Mouse (Mus musculus): ENCODE results near the gene Tmc4.
A peak's percentile ranks its signal among the peaks of the same experiment; 100 is the strongest.

Gene Tmc4

GRCm38 (mm10) chr7:3630478-3630815 lies 46.9 kb downstream of the Tmc4 start:
- H3K4me3 ChIP-seq (replicated peaks; ENCODE audit: low read length), result peak overlapping the region; percentile 99
- no peaks in the 10 kb centered on the region for H3K9me3 ChIP-seq (ENCODE audit: low read length)
- peaks cover 81% of the 10 kb centered on the region for H3K36me3 ChIP-seq (ENCODE audit: insufficient read depth, low read length)
- TF ChIP-seq POU5F1 (IDR thresholded peaks at IDR 0.05; ENCODE audit: borderline replicate concordance, low read length) (no peak), CTCF (conservative IDR thresholded peaks at IDR 0.05; ENCODE audit: low read length) (no peak), NANOG (IDR thresholded peaks at IDR 0.05; ENCODE audit: borderline replicate concordance, low read length) (no peak)
- peaks cover 31% of the 10 kb centered on the region for H3K4me1 ChIP-seq (replicated peaks; ENCODE audit: low read depth, low read length)
- no peaks in the 10 kb centered on the region for H3K27me3 ChIP-seq (ENCODE audit: insufficient read depth, low read length)

- H3K4me3 ChIP-seq (replicated peaks; ENCODE audit: low read length), result peak within 1 kb of the TSS; percentile 99
- no peaks in the 10 kb centered on the region for H3K9me3 ChIP-seq (ENCODE audit: low read length)
- no peak for TF ChIP-seq NANOG (IDR thresholded peaks at IDR 0.05; ENCODE audit: borderline replicate concordance, low read length)
- TF ChIP-seq POU5F1 (IDR thresholded peaks at IDR 0.05; ENCODE audit: borderline replicate concordance, low read length), result no peak
- no peak for TF ChIP-seq CTCF (conservative IDR thresholded peaks at IDR 0.05; ENCODE audit: low read length)
- peaks cover 30% of the 10 kb centered on the region for H3K4me1 ChIP-seq (replicated peaks; ENCODE audit: low read depth, low read length)
- H3K27me3 ChIP-seq (ENCODE audit: insufficient read depth, low read length), result no peaks in the 10 kb centered on the region
- H3K36me3 ChIP-seq (ENCODE audit: insufficient read depth, low read length), result peaks cover 81% of the 10 kb centered on the region
Observed at GRCm38 (mm10) chr7:3629543-3630477, 47.5 kb downstream of the Tmc4 start, which contains the start of the genes Tfpt and Prpf31. Gene Tfpt, minus strand, starts transcription at chr7:3629929. Gene Prpf31, plus strand, starts transcription at chr7:3629985.

DNA sequence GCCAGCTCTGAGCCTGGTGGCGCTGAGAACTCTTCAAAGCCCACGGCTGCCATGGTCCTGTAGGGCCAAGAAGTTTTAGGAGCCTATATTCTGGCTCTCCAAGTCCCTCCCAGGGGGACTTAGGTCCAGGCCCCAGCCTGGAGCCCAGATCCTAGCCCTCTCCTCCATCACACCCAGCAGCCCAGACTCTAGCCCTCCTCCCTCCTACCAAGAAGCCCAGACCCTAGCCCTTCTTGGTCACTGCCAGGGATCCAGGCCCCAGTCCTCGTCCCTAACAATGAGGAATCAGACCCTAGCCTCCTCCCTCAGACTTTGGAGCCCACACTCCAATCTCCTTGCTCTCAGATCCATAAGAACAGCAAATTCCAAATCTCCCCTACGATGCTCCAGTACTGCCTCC lies 48.3 kb downstream of the Tmc4 start:
- TF ChIP-seq POU5F1 (IDR thresholded peaks at IDR 0.05; ENCODE audit: borderline replicate concordance, low read length) (no peak), NANOG (IDR thresholded peaks at IDR 0.05; ENCODE audit: borderline replicate concordance, low read length) (no peak), CTCF (conservative IDR thresholded peaks at IDR 0.05; ENCODE audit: low read length) (no peak)
- Histone ChIP-seq H3K27me3 (ENCODE audit: insufficient read depth, low read length) (no peaks in the 10 kb centered on the region), H3K36me3 (ENCODE audit: insufficient read depth, low read length) (peaks cover 81% of the 10 kb centered on the region), H3K4me1 (replicated peaks; ENCODE audit: low read depth, low read length) (peaks cover 26% of the 10 kb centered on the region), H3K4me3 (replicated peaks; ENCODE audit: low read length) (peak overlapping the region; percentile 99), H3K9me3 (ENCODE audit: low read length) (no peaks in the 10 kb centered on the region)

GRCm38 (mm10) chr7:3617242-3617995 lies 59.9 kb downstream of the Tmc4 start, which contains the start of gene Ndufa3:
Gene Ndufa3, plus strand, starts transcription at chr7:3617373.
- TF ChIP-seq POU5F1 (IDR thresholded peaks at IDR 0.05; ENCODE audit: borderline replicate concordance, low read length) (no peak), NANOG (IDR thresholded peaks at IDR 0.05; ENCODE audit: borderline replicate concordance, low read length) (no peak), CTCF (conservative IDR thresholded peaks at IDR 0.05; ENCODE audit: low read length) (no peak)
- Histone ChIP-seq H3K4me1 (replicated peaks; ENCODE audit: low read depth, low read length) (peaks cover 28% of the 10 kb centered on the region), H3K36me3 (ENCODE audit: insufficient read depth, low read length) (peaks cover 34% of the 10 kb centered on the region), H3K4me3 (replicated peaks; ENCODE audit: low read length) (peak within 1 kb of the TSS; percentile 95), H3K27me3 (ENCODE audit: insufficient read depth, low read length) (no peaks in the 10 kb centered on the region), H3K9me3 (ENCODE audit: low read length) (no peaks in the 10 kb centered on the region)

GRCm38 (mm10) chr7:3616389-3617241 lies 60.7 kb downstream of the Tmc4 start:
- TF ChIP-seq POU5F1 (IDR thresholded peaks at IDR 0.05; ENCODE audit: borderline replicate concordance, low read length), result no peak
- TF ChIP-seq CTCF (conservative IDR thresholded peaks at IDR 0.05; ENCODE audit: low read length), result peak; percentile 90
- peak overlapping the region; percentile 95 for H3K4me3 ChIP-seq (replicated peaks; ENCODE audit: low read length)
- peaks cover 27% of the 10 kb centered on the region for H3K4me1 ChIP-seq (replicated peaks; ENCODE audit: low read depth, low read length)
- no peaks in the 10 kb centered on the region for H3K9me3 ChIP-seq (ENCODE audit: low read length)
- H3K27me3 ChIP-seq (ENCODE audit: insufficient read depth, low read length), result peaks cover under 1% of the 10 kb centered on the region; the same call in 1 of the 2 replicates
- peaks cover 29% of the 10 kb centered on the region for H3K36me3 ChIP-seq (ENCODE audit: insufficient read depth, low read length)

GRCm38 (mm10) chr7:3616057-3616388 lies 61.3 kb downstream of the Tmc4 start, which contains the start of gene Oscar:
Gene Oscar, minus strand, starts transcription at chr7:3616157.
- Histone ChIP-seq H3K4me1 (replicated peaks; ENCODE audit: low read depth, low read length) (peaks cover 32% of the 10 kb centered on the region), H3K36me3 (ENCODE audit: insufficient read depth, low read length) (peaks cover 24% of the 10 kb centered on the region), H3K27me3 (ENCODE audit: insufficient read depth, low read length) (peaks cover 3% of the 10 kb centered on the region; the same call in 1 of the 2 replicates), H3K9me3 (ENCODE audit: low read length) (no peaks in the 10 kb centered on the region), H3K4me3 (replicated peaks; ENCODE audit: low read length) (peak within 1 kb of the TSS; percentile 95)
- TF ChIP-seq POU5F1 (IDR thresholded peaks at IDR 0.05; ENCODE audit: borderline replicate concordance, low read length) (no peak), NANOG (IDR thresholded peaks at IDR 0.05; ENCODE audit: borderline replicate concordance, low read length) (no peak), CTCF (conservative IDR thresholded peaks at IDR 0.05; ENCODE audit: low read length) (no peak)
